Mouse (Mus musculus) bone marrow, adult 2 months (tissue): ENCODE data around the gene Nfe2l2.

ENCODE experiments used
- CTCF ChIP-seq: fragments of 200-500 bp; IDR thresholded peaks from 2 replicates; pipeline ENCODE4 v1.5.1; 2011; ENCODE audit warnings: low read length, control low read depth; ENCODE audit not compliant: control insufficient read depth, insufficient read depth
- POLR2A ChIP-seq: fragments of 200-500 bp; IDR thresholded peaks from 2 replicates; pipeline ENCODE4 v1.6.1; 2011; ENCODE audit warnings: low read depth, mild to moderate bottlenecking, control low read depth, low read length, borderline replicate concordance; ENCODE audit not compliant: control insufficient read depth

- TF ChIP-seq CTCF (no peak), POLR2A (no peak)
These were observed 13.8 kb downstream of the Nfe2l2 start for GRCm38 (mm10) chr2:75690656-75691055.
